Comparison of ENCODE assay signal across 10 mouse cellular contexts in the genomic region with DNA sequence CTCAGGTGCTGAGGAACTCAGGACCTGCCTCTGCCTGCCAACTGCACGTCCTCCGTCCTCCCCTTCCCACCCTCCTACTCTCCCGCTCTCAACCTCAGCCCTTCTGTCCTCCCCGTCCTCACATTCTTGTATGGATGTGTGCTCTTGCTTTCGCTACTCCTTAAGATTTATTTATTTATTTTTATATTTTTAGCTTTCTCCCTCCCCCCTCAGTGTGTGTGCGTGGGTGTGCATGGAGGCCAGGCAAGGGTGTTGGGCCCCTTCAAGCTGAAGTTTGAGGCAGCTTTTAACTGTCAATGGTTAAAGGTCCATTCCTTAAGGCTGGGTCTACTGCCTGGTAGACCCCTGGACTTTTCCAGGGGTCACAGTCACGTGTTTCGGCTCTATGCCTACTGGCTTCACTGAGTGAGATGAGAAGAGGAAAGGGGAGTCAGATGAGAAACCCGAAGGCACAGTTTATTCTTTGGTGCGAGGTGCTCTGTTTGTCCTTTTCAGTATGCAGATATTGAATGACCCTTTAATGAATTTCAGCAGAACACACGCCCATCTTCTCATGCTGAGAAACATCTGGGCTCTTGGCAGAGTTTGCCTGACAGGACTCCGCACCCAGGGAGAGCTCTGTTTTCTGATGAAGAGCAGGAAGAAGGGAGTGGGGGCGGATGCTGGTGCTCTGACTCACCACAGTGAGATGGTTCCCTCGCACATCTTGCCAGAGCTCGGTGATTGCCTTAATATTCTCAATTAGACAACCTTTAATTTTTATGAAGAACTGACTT.
A peak's percentile ranks its signal among the peaks of the same experiment; 100 is the strongest.
DNase-seq lines count a peak whose midpoint lies in the region; ATAC-seq and TF ChIP-seq lines count a peak whose summit lies in the region.
"Had no signal": no experiment of that assay in that cellular context is flagged by ENCODE, and none has a peak within 500 bp of the region (broad histone marks: within the 10 kb centered on the region; RNA-seq: fewer than 3 reads in every experiment).

No protein-coding gene starts in this region.

- no peaks in the 10 kb centered on the region for H3K36me3 ChIP-seq in midbrain, postnatal 0 days (ENCODE audit: insufficient read depth, low read length)
- no peaks in the 10 kb centered on the region for H3K36me3 ChIP-seq in midbrain, embryonic 10.5 days
- no peaks in the 10 kb centered on the region for H3K36me3 ChIP-seq in heart, adult 2 months (ENCODE audit: control insufficient read depth, insufficient read depth, low read length)
- H3K36me3 ChIP-seq: hindbrain, embryonic 15.5 days had no signal

- TF ChIP-seq POLR2A in heart, adult 2 months (IDR thresholded peaks at IDR 0.05; ENCODE audit: insufficient read depth, low read depth, low read length), result no peak

- no peak overlapping the region for H3K27ac ChIP-seq in midbrain, postnatal 0 days (ENCODE audit: low read depth, low read length)
- no peak overlapping the region for H3K27ac ChIP-seq in midbrain, embryonic 10.5 days (replicated peaks)
- no peak overlapping the region for H3K27ac ChIP-seq in heart, adult 2 months
- H3K27ac ChIP-seq: hindbrain, embryonic 15.5 days had no signal

- DNase-seq in midbrain, postnatal 0 days (ENCODE audit: low spot score), result peak; percentile 33
- DNase-seq in midbrain, embryonic 10.5 days (ENCODE audit: low spot score), result no peak
- peak in 1 of 2 experiments; percentile 63 for DNase-seq in heart, adult 2 months
- peak; percentile 38 to 41 for DNase-seq in layer of hippocampus, adult 8-10 months (ENCODE audit: low spot score in 2 of 2)
- DNase-seq in skeletal muscle tissue, adult 2 months (ENCODE audit: low read depth, low spot score), result peak; percentile 78
- DNase-seq in cerebellum, adult 18-20 months, result no peak
- DNase-seq in adrenal gland, adult 8-10 months, result no peak
- no peak for DNase-seq in embryo, embryonic 10.5 days (ENCODE audit: low spot score)

- H3K4me2 ChIP-seq in midbrain, postnatal 0 days (ENCODE audit: low read depth, low read length, poor library complexity, severe bottlenecking), result no peak overlapping the region
- H3K4me2 ChIP-seq: hindbrain, embryonic 15.5 days had no signal

- no peak overlapping the region for H3K4me3 ChIP-seq in midbrain, postnatal 0 days (ENCODE audit: low read depth, low read length)
- no peak overlapping the region for H3K4me3 ChIP-seq in midbrain, embryonic 10.5 days
- H3K4me3 ChIP-seq in heart, adult 2 months, result no peak overlapping the region
- H3K4me3 ChIP-seq: hindbrain, embryonic 15.5 days; megakaryocyte, embryonic 14.5 days had no signal

- 0 out of 2 replicates have a peak, but pooled peaks have one; percentile 21 for TF ChIP-seq EP300 in heart, adult 2 months (IDR thresholded peaks at IDR 0.05; ENCODE audit: insufficient read depth, low read depth, low read length)

- H3K27me3 ChIP-seq in midbrain, postnatal 0 days (ENCODE audit: insufficient read depth, low read length), result no peaks in the 10 kb centered on the region
- H3K27me3 ChIP-seq in midbrain, embryonic 10.5 days (ENCODE audit: low read depth, poor library complexity, severe bottlenecking), result 0 out of 2 replicates have a peak, but pooled peaks cover 4% of the 10 kb centered on the region
- H3K27me3 ChIP-seq in heart, adult 2 months (ENCODE audit: control insufficient read depth, insufficient read depth, low read length), result no peaks in the 10 kb centered on the region
- H3K27me3 ChIP-seq: hindbrain, embryonic 15.5 days had no signal

- intact Hi-C loops in heart, adult 2 months (cut with DNase I), result no loop called here

- TF ChIP-seq CTCF in midbrain, postnatal 0 days (IDR thresholded peaks at IDR 0.05), result no peak
- TF ChIP-seq CTCF in heart, adult 2 months (IDR thresholded peaks at IDR 0.05), result no peak

- no peak overlapping the region for H3K9ac ChIP-seq in midbrain, postnatal 0 days (replicated peaks; ENCODE audit: low read length, poor library complexity, severe bottlenecking)
- no peak overlapping the region for H3K9ac ChIP-seq in heart, adult 2 months (ENCODE audit: low read depth, low read length)
- H3K9ac ChIP-seq: hindbrain, embryonic 15.5 days had no signal

- 80% methylated on average over 15 of the region's 15 CpGs for WGBS in midbrain, postnatal 0 days
- WGBS in midbrain, embryonic 10.5 days, result 81% methylated on average over 15 of the region's 15 CpGs
- WGBS in heart, adult 2 months, result 58% methylated on average over 15 of the region's 15 CpGs

- ATAC-seq in midbrain, postnatal 0 days (ENCODE audit: low FRiP score), result no peak

- H3K9me3 ChIP-seq in midbrain, postnatal 0 days (ENCODE audit: low read length), result no peaks in the 10 kb centered on the region
- no peaks in the 10 kb centered on the region for H3K9me3 ChIP-seq in midbrain, embryonic 10.5 days (replicated peaks)
- H3K9me3 ChIP-seq: hindbrain, embryonic 15.5 days had no signal

- H3K79me2 ChIP-seq in heart, adult 2 months (replicated peaks; ENCODE audit: control insufficient read depth, insufficient read depth, low read length), result no peaks in the 10 kb centered on the region

- no peaks in the 10 kb centered on the region; the same call in 1 of the 2 replicates for H3K4me1 ChIP-seq in midbrain, postnatal 0 days (ENCODE audit: insufficient read depth, low read length)
- H3K4me1 ChIP-seq in midbrain, embryonic 10.5 days, result 0 out of 2 replicates have a peak, but pooled peaks cover 7% of the 10 kb centered on the region
- peaks cover 1% of the 10 kb centered on the region; the same call in 1 of the 2 replicates for H3K4me1 ChIP-seq in heart, adult 2 months (ENCODE audit: control insufficient read depth, insufficient read depth, low read length)
- H3K4me1 ChIP-seq: hindbrain, embryonic 15.5 days; megakaryocyte, embryonic 14.5 days had no signal

Comparison
In these comparisons a context has a peak if more than half of its experiments do, and no peak if none do; other contexts are left out.
1. DNase-seq: peak in midbrain, postnatal 0 days (single experiment), layer of hippocampus, adult 8-10 months (2 of 2) and skeletal muscle tissue, adult 2 months (single experiment); none in midbrain, embryonic 10.5 days (single experiment), cerebellum, adult 18-20 months (0 of 2), adrenal gland, adult 8-10 months (single experiment) and embryo, embryonic 10.5 days (single experiment).